Mouse (Mus musculus) layer of hippocampus, postnatal 25 days (tissue): ENCODE measurements around the gene Gcsh. TPM values are rescaled to one million over a fixed set of nuclear protein-coding genes. Genes with fewer than 3 reads are reported as not detected.
A peak's percentile ranks its signal among the peaks of the same experiment; 100 is the strongest.

Experiments
- DNase-seq, 2 experiments: peaks; one replicate each; pipeline ENCODE4 v3.0.0; 2022; ENCODE audit warnings: mixed read lengths in 2 of 2, low spot score in 1 of 2; ENCODE audit errors: extremely low spot score in 1 of 2
- total RNA-seq, 2 experiments: library from RNA; stranded (reverse); gene quantifications; 2 replicates each; pipeline ENCODE4 v1.2.3; 2021

Gcsh gene
- total RNA-seq: 10 to 100 TPM; 42.0 to 45.7 TPM

DNA sequence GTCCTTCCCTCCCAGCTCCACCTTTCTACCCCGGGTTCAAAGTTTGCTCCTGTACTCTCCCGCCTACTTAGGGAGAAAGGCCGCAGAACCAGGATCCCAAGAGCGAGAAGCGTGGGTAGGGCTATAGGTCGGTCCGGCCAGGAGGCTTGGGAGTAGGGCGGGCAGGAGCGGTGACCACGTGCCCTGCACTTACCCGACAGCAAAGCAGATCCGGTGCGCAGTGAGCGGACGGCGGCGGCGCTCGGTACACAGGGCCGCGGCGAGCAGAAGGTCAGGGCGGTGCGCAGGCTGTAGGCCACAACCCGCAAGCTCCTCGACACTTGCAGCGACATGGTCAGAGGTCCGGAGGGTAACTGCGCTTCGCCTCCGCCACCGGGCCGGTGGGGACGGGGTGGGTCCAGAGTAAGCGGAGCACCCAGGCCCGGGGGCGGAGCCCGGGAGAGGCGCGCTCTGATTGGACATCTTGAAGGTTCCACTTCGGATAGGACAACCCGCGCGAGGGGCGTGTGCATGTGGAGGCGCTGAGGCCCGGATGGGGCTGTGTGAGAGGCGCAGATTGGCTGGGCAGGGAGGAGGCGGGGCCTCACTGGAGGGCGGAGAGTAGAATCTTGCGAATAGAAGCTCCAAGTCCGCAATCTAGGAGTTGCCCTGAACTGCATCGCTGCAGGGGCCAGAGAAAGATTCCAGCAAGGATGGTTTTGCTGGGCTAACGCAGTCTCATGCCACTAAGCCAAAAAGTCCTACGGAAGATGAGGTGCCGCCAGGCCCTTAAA lies at the start of gene Gcsh:
Gcsh (minus strand) TSS at position 443 of the 773 bp plus-strand sequence.
- peak; percentile 88 to 95 for DNase-seq

- no peak for DNase-seq
Measured at GRCm38 (mm10) chr8:117039843-117040242, 46.5 kb upstream of the Gcsh start.

DNA sequence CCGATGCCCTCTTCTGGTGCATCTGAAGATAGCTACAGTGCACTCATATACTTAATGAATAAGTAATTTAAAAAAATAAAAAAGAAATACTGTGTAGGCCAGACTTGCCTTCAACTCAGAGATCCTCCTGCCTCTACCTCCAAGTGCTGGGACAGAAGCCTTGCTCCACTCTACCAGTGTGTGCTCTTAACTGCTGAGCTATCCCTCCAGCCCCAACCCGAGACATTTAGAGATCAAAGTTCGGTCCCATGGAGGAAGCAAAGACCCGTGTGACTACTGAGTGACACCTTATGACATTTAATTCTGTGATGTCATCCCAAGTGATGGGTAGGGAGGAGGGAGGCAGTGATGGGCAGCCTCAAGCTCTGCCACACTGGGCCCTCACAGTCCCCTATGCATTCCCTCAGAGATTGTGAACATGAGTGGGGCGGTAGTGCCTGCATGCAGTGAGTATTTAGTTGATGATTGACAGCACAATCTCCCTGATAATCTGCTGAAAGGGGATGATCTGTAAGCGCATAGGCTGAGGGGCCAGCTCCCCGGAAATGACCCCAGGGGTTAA lies 44.1 kb upstream of the Gcsh start:
- DNase-seq: no peak

DNA sequence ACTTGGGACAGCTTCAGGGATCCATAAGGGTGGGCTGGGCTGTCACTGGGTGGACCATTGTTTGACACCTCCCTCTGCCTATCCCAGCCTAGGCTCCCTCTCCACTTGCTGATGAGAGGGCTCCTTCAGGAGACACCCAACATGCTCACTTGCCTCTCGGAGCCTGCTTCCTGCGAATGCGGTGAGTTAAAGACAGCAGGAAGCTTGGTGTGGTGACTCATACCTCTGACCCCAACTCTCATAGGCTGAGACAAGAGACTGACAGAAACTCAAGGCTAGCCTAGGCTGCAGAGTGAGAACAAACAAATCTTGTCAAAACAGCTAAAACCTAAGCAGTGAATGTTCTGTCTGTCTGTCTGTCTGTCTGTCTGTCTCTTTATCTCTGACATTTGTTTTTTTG lies 40.1 kb upstream of the Gcsh start:
- no peak for DNase-seq

DNA sequence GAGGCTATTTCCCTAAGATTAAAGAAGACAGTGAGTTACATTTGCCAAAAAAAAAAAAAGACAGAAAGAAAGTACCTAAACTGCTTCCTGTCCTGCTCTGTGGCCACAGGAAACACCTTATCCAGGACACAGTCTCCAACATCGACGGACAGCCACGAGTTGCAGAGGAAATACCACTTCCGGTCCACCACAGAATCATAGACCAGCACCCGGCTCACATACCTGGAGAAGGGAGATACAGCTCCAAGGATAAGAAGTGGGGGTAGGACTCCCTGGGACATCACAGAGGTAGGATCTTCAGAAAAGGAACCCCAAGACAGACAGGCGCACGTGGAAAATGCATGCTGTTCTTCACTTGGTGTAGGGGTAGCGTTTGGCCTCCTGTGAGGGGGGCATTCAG lies 39.3 kb upstream of the Gcsh start:
- DNase-seq: no peak

- DNase-seq: no peak
Measured at GRCm38 (mm10) chr8:117031476-117031875, 38.1 kb upstream of the Gcsh start.

GRCm38 (mm10) chr8:117028686-117029085 lies 35.3 kb upstream of the Gcsh start:
- DNase-seq: no peak

GRCm38 (mm10) chr8:117027601-117028000 lies 34.3 kb upstream of the Gcsh start:
- DNase-seq: no peak

DNA sequence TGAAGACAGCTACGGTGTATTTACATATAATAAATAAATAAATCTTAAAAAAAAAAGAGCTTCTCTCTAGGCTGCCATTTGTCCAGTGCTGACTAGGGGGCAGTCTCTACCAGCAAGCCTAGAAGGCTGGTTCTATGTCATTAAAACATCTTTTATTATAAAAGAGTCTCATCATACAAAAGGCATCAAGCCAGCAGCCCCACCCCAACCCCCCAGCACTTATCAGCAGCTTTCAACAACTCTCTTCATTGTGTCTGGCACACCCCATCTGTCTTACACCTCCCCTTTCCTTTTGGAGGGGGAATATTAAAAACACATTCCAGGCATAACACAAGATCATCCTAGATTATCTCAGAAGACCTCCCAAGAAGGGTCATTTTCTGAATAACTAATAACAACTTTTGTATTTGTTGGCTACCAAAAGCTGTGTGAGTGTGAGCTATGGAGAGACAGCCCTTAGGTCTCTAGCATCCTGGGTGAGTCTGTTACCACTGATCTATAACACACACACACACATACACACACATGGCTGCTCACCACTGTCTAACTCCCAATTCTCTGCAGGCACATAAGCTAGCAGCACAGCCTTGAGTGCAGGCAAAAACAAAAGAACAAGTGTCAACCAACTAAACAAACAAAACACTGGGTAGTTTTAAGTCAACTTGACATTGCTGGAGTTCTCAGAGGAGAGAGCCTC lies 29.1 kb upstream of the Gcsh start:
- DNase-seq: no peak

GRCm38 (mm10) chr8:117019323-117020275 lies 26.3 kb upstream of the Gcsh start:
- peak in 1 of 2 experiments; percentile 37 for DNase-seq

GRCm38 (mm10) chr8:117017896-117018295 lies 24.6 kb upstream of the Gcsh start:
- no peak for DNase-seq

DNA sequence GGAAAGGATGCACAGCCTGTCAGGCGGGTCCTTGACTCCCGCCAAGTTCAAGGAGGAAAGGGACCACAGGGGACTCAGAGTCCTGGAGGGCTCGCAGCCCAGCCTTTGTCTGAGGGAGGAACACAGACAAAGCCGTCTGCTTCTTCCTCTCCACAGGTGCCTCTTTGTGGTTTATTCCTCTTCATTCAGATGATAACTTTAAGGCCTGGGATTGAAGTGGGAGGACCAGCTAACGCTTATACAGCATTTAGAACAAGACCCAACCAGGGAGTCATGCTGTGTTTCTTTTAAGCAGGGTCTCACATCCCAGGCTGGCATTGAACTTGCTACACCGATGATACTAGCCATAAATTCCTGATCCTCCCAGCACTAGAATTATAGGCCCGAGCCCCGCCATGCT lies 23.7 kb upstream of the Gcsh start:
- no peak for DNase-seq

- DNase-seq: no peak
Measured at GRCm38 (mm10) chr8:117015670-117016069, 22.3 kb upstream of the Gcsh start.

- DNase-seq: no peak
Measured at GRCm38 (mm10) chr8:117011366-117011765, 18.0 kb upstream of the Gcsh start.

DNA sequence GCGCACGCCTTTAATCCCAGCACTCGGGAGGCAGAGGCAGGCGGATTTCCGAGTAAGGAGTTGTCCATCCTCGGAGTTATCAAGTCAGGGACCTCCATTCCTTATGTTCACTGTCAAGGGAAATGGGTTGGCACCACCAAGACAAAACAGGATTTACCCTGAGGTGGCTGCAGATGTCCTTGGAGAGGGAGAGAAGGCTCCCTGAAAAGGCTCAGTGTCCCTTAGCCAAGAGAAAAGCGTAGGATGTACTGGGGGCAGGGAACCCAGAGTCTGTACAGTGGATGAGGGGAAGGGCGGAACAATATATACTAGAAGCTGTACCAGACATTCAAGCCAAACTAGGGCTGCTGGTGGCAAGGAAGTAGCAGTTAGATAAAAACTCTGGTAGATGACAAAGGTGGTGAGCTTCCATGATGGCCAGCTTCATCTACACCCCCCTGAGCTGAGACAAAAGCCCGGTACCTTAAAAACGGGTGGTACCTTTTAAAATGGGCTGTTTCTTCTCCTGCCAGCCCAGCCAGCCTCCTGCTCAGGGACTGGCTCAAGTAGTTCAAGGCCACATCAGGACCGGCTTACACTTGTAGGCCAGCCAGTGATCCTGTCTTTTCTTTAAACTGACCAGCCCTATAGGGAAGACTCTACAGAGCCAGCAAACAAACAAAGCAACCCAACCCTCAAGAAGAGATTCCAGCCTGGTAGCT lies 829 bp upstream of the Gcsh start:
- DNase-seq: no peak

DNA sequence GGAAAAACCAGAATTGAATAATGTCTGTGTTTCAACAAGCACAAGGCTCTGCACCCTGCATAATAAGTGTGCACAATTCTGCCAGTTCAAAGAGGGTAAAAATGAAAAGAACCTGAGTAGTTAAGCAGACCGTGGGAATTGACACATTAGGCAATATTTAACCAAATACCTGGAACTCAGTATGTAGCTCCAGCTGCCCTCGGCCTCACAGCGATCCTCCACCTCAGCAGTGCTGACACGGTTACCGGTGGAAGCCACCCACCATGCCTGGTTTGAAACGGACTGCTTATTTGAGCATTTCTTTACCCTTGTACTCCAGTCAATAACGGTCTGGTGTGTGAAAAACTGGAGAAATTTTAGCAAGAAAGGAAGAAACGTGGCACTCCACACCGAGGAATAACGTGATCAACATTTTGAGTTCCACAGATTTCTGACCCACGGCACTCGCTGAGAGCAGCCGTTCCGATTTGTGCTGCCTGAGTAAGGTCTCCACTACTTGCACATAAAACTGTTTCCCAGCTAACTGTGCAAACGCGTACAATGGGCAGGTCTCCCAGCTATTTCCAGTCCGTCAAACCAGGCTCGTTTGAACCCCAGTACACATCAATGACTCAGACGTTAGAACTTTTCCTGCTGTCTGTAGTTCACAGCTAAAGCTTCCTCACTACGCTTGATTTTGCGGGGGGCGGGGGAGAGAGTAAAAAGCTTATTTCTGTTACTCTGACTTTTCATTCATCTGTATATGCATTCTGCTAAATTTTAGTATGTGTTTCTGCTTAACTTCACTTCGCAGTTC lies 963 bp downstream of the Gcsh start:
- DNase-seq: peak in 1 of 2 experiments; percentile 8

DNA sequence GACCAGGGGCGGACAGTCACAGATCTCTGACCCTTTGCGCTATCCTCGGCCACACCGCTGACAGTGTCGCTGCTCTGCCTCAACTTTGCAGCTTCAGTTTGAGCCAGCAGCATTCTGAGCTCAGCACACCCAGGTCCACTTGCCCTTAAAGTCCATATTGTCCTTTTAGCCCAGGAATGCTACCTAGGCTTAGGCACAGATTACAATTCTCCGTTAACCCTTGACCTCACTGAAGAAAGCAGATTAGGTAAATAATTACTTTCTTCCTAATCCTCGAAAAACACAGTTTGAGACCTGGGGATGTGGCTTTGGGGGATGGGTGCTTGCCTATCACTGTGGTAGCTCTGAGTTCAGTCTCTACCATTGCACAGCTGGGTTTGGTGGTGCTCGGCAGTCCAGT lies 2.1 kb downstream of the Gcsh start:
- no peak for DNase-seq

- DNase-seq: no peak
Measured at GRCm38 (mm10) chr8:116989842-116990241, 3.5 kb downstream of the Gcsh start.

DNA sequence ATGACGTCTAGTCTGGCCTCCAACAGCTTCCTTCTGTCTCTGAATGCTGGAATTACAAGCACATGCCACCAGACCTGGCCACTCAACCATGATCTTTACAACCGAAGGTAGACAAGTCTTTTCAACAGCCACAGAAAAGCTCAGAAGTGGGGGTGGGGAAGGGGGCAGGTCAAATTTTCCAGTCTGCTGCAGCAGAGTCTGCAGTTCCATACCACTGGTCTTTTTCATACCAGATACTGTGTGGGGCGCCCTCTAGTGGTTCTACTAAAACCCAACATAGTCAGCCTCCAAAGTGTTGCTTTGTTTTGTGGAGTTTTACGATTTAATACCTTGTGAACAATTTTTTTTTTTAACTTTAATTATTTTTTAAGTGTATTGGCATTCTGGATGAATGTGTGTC lies 13.2 kb downstream of the Gcsh start:
- DNase-seq: peak; percentile 18 to 66
